Mouse (Mus musculus): ENCODE results near the gene Gm38394.

The Gm38394 gene

DNA sequence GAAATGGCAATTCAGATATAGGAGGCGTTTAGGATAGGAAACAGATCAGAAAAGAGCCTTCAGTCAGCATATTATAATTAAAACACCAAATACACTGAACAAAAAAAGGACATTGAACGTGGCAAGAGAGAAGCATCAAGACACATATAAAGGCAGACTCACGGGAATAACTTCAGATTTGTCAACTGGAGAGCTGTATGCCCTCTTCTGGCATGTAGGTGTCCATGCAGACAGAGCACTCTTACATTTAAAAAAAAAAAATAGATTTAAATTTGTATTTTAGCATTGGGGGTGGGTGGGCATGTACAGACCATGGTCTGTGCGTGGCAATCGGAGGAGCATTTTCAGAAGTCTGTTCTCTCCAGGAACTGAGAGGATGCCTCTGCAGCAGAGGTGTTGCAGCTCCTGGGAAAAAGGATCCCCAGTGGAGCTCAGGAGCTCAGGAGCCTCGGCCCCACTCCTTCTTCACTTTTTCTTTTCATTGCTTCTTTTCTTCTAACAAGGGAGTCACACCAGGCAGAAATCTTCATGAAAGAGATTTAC, 75.1 kb downstream of the Gm38394 start:
- DNase-seq (ENCODE audit: extremely low spot score): no peak

DNA sequence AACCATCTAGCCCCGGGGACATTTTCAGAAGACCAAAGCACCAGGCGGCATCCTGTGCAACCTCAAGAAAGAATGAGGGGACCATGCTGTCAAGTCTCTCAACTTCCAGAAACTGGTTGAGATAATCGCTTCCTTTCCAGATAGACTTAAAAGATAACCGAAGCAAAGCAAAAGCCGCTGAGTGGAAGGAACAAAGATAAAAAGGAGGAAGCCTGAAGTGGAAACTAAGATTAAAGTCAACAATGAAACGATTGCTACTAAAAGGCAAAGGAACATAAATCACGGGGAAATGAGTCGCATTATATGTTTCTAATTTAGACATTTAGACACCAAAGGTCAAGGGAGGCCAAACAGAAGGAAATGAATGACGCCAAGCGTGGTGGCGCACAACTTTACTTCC, 89.8 kb downstream of the Gm38394 start:
- DNase-seq (ENCODE audit: extremely low spot score): no peak
